Mouse (Mus musculus) neural tube, embryonic 15.5 days (tissue): ENCODE data around the gene Ccm2. TPM values are rescaled to one million over a fixed set of nuclear protein-coding genes. Genes with fewer than 3 reads are reported as not detected.

Source experiments
- ATAC-seq: fragments of 200-750 bp; cut with Nextera tagmentation; 2 replicates; pipeline ENCODE4 v1.8.0; 2017; ENCODE audit warnings: mild to moderate bottlenecking, moderate TSS enrichment, moderate library complexity; ENCODE audit not compliant: low FRiP score
- H3K27ac ChIP-seq: fragments of 300-500 bp; sonication (generic); replicated peaks from 2 replicates; pipeline ENCODE4 v1.5.1; 2015; ENCODE audit warnings: mild to moderate bottlenecking, inconsistent platforms
- H3K27me3 ChIP-seq: fragments of 300-500 bp; sonication (generic); replicated peaks from 2 replicates; pipeline ENCODE4 v1.6.1; 2015; ENCODE audit warnings: inconsistent platforms
- H3K36me3 ChIP-seq: fragments of 300-500 bp; sonication (generic); 2 replicates; pipeline ENCODE4 v1.6.1; 2015; ENCODE audit warnings: inconsistent platforms
- H3K4me1 ChIP-seq: fragments of 300-500 bp; sonication (generic); 2 replicates; pipeline ENCODE4 v1.6.1; 2015; ENCODE audit warnings: inconsistent platforms
- H3K4me2 ChIP-seq: fragments of 300-500 bp; sonication (generic); 2 replicates; pipeline ENCODE4 v1.6.1; 2015; ENCODE audit warnings: inconsistent platforms, mild to moderate bottlenecking, moderate library complexity
- H3K4me3 ChIP-seq: fragments of 300-500 bp; sonication (generic); replicated peaks from 2 replicates; pipeline ENCODE4 v1.5.1; 2015; ENCODE audit warnings: mild to moderate bottlenecking, inconsistent platforms
- H3K9ac ChIP-seq: fragments of 300-500 bp; sonication (generic); replicated peaks from 2 replicates; pipeline ENCODE4 v1.6.1; 2015; ENCODE audit warnings: mild to moderate bottlenecking, inconsistent platforms
- H3K9me3 ChIP-seq: fragments of 300-500 bp; sonication (generic); replicated peaks from 2 replicates; pipeline ENCODE4 v1.6.1; 2016; ENCODE audit warnings: inconsistent platforms
- WGBS: fragments of 180-500 bp; shearing (Covaris S2); methylation state at CpG from one replicate; pipeline ENCODE4 v1.1.7; 2015; ENCODE audit warnings: mixed read lengths; 5-methylcytosine and 5-hydroxymethylcytosine counted together
- polyA plus RNA-seq: library from polyadenylated mRNA; unstranded; fragments of >200 nt; fragmentation: Nextera tagmentation; extraction: Ambion mirVana; gene quantifications from 2 replicates; pipeline ENCODE4 v1.2.1, GENCODE M21; 2015

The Ccm2 gene
- polyA plus RNA-seq, 1 experiment from 2014 or later = 96.2 TPM

- WGBS = 92% methylated on average over 7 of the region's 7 CpGs
- ATAC-seq = no peak
- Histone ChIP-seq H3K4me2 (no peak overlapping the region), H3K9ac (no peak overlapping the region), H3K27me3 (no peaks in the 10 kb centered on the region), H3K4me3 (no peak overlapping the region), H3K36me3 (peaks cover 45% of the 10 kb centered on the region), H3K27ac (no peak overlapping the region), H3K9me3 (no peaks in the 10 kb centered on the region), H3K4me1 (no peaks in the 10 kb centered on the region)
Observed at GRCm38 (mm10) chr11:6587249-6587940, 40.7 kb downstream of the Ccm2 start.

GRCm38 (mm10) chr11:6588295-6588694 is 41.6 kb downstream of the Ccm2 start:
- Histone ChIP-seq H3K4me2 (no peak overlapping the region), H3K36me3 (peaks cover 54% of the 10 kb centered on the region), H3K4me3 (no peak overlapping the region), H3K27ac (no peak overlapping the region), H3K27me3 (no peaks in the 10 kb centered on the region), H3K9me3 (no peaks in the 10 kb centered on the region), H3K4me1 (no peaks in the 10 kb centered on the region), H3K9ac (no peak overlapping the region)
- WGBS = 96% methylated on average over 7 of the region's 7 CpGs
- ATAC-seq = no peak

- H3K27ac ChIP-seq = no peak overlapping the region
- no peaks in the 10 kb centered on the region for H3K4me1 ChIP-seq
- no peak overlapping the region for H3K9ac ChIP-seq
- H3K4me3 ChIP-seq = no peak overlapping the region
- peaks cover 67% of the 10 kb centered on the region for H3K36me3 ChIP-seq
- no peak for ATAC-seq
- no peaks in the 10 kb centered on the region for H3K27me3 ChIP-seq
- H3K9me3 ChIP-seq = no peaks in the 10 kb centered on the region
- WGBS = 91% methylated on average over 7 of the region's 7 CpGs
- H3K4me2 ChIP-seq = no peak overlapping the region
Observed at GRCm38 (mm10) chr11:6589838-6590237, 43.2 kb downstream of the Ccm2 start.

- Histone ChIP-seq H3K27me3 (no peaks in the 10 kb centered on the region), H3K27ac (no peak overlapping the region), H3K4me2 (no peak overlapping the region), H3K9ac (no peak overlapping the region), H3K36me3 (peaks cover 68% of the 10 kb centered on the region), H3K4me3 (no peak overlapping the region), H3K9me3 (no peaks in the 10 kb centered on the region), H3K4me1 (no peaks in the 10 kb centered on the region)
- 79% methylated on average over 10 of the region's 10 CpGs for WGBS
- no peak for ATAC-seq
Observed at GRCm38 (mm10) chr11:6590933-6591675, 44.4 kb downstream of the Ccm2 start.

- H3K36me3 ChIP-seq = peaks cover 91% of the 10 kb centered on the region
- no peak for ATAC-seq
- H3K27me3 ChIP-seq = no peaks in the 10 kb centered on the region
- H3K9ac ChIP-seq = no peak overlapping the region
- peaks cover 10% of the 10 kb centered on the region for H3K4me1 ChIP-seq
- no peak overlapping the region for H3K4me2 ChIP-seq
- no peak overlapping the region for H3K4me3 ChIP-seq
- H3K27ac ChIP-seq = no peak overlapping the region
- WGBS = 81% methylated on average over 11 of the region's 11 CpGs
- H3K9me3 ChIP-seq = no peaks in the 10 kb centered on the region
Observed at GRCm38 (mm10) chr11:6593406-6593805, 46.7 kb downstream of the Ccm2 start.

GRCm38 (mm10) chr11:6594845-6595244 is 48.2 kb downstream of the Ccm2 start:
- Histone ChIP-seq H3K36me3 (peaks cover 82% of the 10 kb centered on the region), H3K4me2 (no peak overlapping the region), H3K9ac (no peak overlapping the region), H3K9me3 (no peaks in the 10 kb centered on the region), H3K4me3 (no peak overlapping the region), H3K27me3 (no peaks in the 10 kb centered on the region), H3K4me1 (peaks cover 25% of the 10 kb centered on the region), H3K27ac (no peak overlapping the region)
- 93% methylated on average over 6 of the region's 6 CpGs for WGBS
- no peak for ATAC-seq

- H3K9me3 ChIP-seq = no peaks in the 10 kb centered on the region
- WGBS = 95% methylated on average over 5 of the region's 5 CpGs
- no peak overlapping the region for H3K4me2 ChIP-seq
- H3K4me3 ChIP-seq = no peak overlapping the region
- H3K4me1 ChIP-seq = peaks cover 30% of the 10 kb centered on the region
- ATAC-seq = no peak
- no peaks in the 10 kb centered on the region for H3K27me3 ChIP-seq
- H3K9ac ChIP-seq = no peak overlapping the region
- H3K36me3 ChIP-seq = peaks cover 78% of the 10 kb centered on the region
- 0 out of 2 replicates have a peak overlapping the region, but pooled peaks have one; percentile 18 for H3K27ac ChIP-seq
Observed at GRCm38 (mm10) chr11:6595339-6595738, 48.7 kb downstream of the Ccm2 start.

- Histone ChIP-seq H3K36me3 (peaks cover 77% of the 10 kb centered on the region), H3K9ac (no peak overlapping the region), H3K27ac (no peak overlapping the region; the same call in 1 of the 2 replicates), H3K4me1 (peaks cover 37% of the 10 kb centered on the region), H3K4me2 (no peak overlapping the region), H3K9me3 (no peaks in the 10 kb centered on the region), H3K4me3 (no peak overlapping the region), H3K27me3 (no peaks in the 10 kb centered on the region)
- WGBS = 98% methylated on average over 6 of the region's 6 CpGs
- no peak for ATAC-seq
Observed at GRCm38 (mm10) chr11:6596205-6596604, 49.5 kb downstream of the Ccm2 start.

GRCm38 (mm10) chr11:6596616-6597015 is 49.9 kb downstream of the Ccm2 start:
- H3K4me3 ChIP-seq = no peak overlapping the region
- no peak overlapping the region; the same call in 1 of the 2 replicates for H3K27ac ChIP-seq
- no peaks in the 10 kb centered on the region for H3K9me3 ChIP-seq
- H3K27me3 ChIP-seq = no peaks in the 10 kb centered on the region
- peaks cover 42% of the 10 kb centered on the region for H3K4me1 ChIP-seq
- peaks cover 77% of the 10 kb centered on the region for H3K36me3 ChIP-seq
- H3K9ac ChIP-seq = no peak overlapping the region
- no peak for ATAC-seq
- WGBS = 86% methylated on average over 3 of the region's 3 CpGs
- no peak overlapping the region for H3K4me2 ChIP-seq

- H3K4me3 ChIP-seq = no peak overlapping the region
- ATAC-seq = peak; percentile 12; the same call in 1 of the 2 replicates
- H3K36me3 ChIP-seq = peaks cover 77% of the 10 kb centered on the region
- H3K4me1 ChIP-seq = peaks cover 51% of the 10 kb centered on the region
- no peaks in the 10 kb centered on the region for H3K9me3 ChIP-seq
- H3K4me2 ChIP-seq = no peak overlapping the region
- WGBS = 59% methylated on average over 7 of the region's 7 CpGs
- no peak overlapping the region for H3K9ac ChIP-seq
- no peaks in the 10 kb centered on the region for H3K27me3 ChIP-seq
- peak overlapping the region; percentile 81 for H3K27ac ChIP-seq
Observed at GRCm38 (mm10) chr11:6597523-6597922, 50.8 kb downstream of the Ccm2 start.

- 0 out of 2 replicates have a peak, but pooled peaks have one; percentile 3 for ATAC-seq
- Histone ChIP-seq H3K9me3 (no peaks in the 10 kb centered on the region), H3K4me1 (peaks cover 59% of the 10 kb centered on the region)
Observed at GRCm38 (mm10) chr11:6598191-6598889, 51.7 kb downstream of the Ccm2 start.

More at GRCm38 (mm10) chr11:6598191-6598889, 51.7 kb downstream of the Ccm2 start:
- H3K4me3 ChIP-seq = 0 out of 2 replicates have a peak overlapping the region, but pooled peaks have one; percentile 22
- peaks cover 70% of the 10 kb centered on the region for H3K36me3 ChIP-seq
- 53% methylated on average over 19 of the region's 19 CpGs for WGBS
- H3K9ac ChIP-seq = peak overlapping the region; percentile 40
- peak overlapping the region; percentile 81 for H3K27ac ChIP-seq
- H3K27me3 ChIP-seq = no peaks in the 10 kb centered on the region
- peak overlapping the region; percentile 54 for H3K4me2 ChIP-seq
